Mouse (Mus musculus) gastrocnemius, postnatal 10 days (tissue): ENCODE data around the gene Clic4. TPM values are rescaled to one million over a fixed set of nuclear protein-coding genes. Genes with fewer than 3 reads are reported as not detected.
"Not testable (repeated sequence)": the region's sequence is repeated elsewhere in the genome, so short reads cannot be mapped to it uniquely, and the experiment has no call there.

ENCODE experiments used
- DNase-seq: peaks from one replicate; pipeline ENCODE4 v3.0.0; 2021; ENCODE audit warnings: mixed read lengths
- total RNA-seq, 2 experiments: library from RNA; stranded (reverse); gene quantifications; 2 replicates each; pipeline ENCODE4 v1.2.3; 2021

The Clic4 gene
- total RNA-seq, 2 experiments from 2014 or later, result 56.8 to 69.7 TPM

- no peak for DNase-seq
Measured at GRCm38 (mm10) chr4:135191185-135191584, 81.4 kb downstream of the Clic4 start.

DNA sequence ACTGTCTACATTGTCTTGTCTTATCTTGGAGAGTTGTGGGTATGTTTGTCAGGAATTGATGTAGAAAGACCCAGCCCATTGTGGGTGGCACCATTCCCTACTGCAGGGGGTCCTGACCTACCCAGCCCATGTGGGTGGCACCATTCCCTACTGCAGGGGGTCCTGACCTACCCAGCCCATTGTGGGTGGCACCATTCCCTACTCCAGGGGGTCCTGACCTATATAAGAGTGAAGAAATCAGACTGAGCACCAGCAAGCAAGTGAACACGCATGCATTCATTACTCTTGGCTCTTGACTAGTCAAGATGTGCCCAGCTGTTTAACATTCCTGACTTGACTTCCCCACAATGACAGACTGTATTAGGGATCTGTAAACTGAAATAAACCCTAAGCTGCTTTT is 82.2 kb downstream of the Clic4 start:
- DNase-seq, result no peak

DNA sequence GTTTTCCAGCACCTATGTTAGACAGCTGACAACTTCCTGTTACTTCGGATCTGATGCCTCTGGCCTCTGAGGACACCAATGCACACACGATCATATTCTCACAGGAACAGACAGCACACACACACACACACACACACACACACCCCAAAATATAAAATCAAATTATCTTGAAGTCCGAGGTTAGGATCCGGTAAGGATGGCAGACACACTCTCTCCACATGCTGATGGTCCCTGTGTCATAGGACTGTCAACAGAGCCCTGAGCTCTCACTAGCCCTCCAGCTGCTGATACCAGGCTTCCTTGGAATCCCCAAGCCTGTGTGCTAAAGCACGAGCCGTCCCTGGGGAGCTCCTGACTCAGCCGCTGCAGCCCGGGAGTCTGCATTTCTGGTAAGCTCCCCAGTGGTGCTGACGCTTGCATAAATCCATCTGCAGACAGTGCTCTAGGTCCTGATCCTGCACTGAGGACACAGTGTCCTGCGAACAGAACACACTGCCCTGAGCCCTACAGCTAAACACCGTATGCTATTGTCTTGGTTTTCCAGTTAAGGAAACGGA is 83.1 kb downstream of the Clic4 start:
- DNase-seq, result no peak

- not testable (repeated sequence) for DNase-seq
Measured at GRCm38 (mm10) chr4:135184277-135184676, 88.3 kb downstream of the Clic4 start.

GRCm38 (mm10) chr4:135181819-135182218 is 90.8 kb downstream of the Clic4 start:
- DNase-seq, result no peak

DNA sequence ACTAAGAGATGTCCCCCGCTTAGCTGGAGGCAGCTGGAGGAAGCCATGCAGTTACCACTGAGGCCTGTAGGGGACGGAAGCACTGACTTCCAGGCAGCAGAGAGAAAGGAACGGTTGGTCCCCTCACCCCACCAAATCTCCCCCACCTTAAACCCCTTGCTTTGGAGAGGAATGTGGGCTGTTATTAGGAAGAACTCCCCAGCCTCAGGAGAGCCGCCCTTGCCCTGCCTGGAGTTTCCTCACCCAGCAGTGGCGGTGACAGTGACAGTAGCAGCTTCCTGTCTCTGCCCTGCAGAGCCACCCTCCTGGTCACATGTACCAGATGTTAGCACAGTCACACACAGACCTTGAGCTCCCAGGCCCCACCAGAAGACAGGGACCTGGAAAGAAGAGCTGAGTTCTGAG is 93.5 kb downstream of the Clic4 start:
- DNase-seq, result peak; percentile 60

GRCm38 (mm10) chr4:135177568-135177967 is 95.0 kb downstream of the Clic4 start:
- DNase-seq, result no peak

DNA sequence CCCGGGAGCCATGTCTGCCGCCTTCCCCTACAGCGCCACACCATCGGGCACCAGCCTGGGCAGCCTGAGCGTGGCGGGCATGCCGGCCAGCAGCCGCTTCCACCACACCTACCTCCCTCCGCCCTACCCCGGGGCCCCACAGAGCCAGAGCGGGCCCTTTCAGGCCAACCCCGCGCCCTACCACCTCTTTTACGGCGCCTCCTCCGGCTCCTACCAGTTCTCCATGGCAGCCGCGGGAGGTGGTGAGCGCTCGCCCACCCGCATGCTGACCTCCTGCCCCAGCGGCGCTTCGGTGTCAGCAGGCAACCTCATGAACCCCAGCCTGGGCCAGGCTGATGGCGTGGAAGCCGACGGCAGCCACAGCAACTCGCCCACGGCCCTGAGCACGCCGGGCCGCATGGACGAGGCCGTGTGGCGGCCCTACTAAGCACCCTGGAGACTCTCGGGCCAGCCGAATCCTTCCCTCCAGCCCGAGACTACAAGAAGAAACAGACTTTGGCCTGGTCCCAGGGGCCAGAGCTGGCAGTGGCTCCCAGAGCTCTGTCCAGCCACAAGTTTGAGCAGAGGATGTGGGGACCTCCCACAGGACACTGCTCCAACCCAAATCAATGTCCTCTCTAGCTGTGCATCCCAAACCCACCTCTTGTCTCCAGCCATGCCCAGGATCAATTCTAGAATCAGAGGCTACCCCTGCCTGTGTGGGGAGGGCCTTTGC is 97.1 kb downstream of the Clic4 start:
- no peak for DNase-seq

DNA sequence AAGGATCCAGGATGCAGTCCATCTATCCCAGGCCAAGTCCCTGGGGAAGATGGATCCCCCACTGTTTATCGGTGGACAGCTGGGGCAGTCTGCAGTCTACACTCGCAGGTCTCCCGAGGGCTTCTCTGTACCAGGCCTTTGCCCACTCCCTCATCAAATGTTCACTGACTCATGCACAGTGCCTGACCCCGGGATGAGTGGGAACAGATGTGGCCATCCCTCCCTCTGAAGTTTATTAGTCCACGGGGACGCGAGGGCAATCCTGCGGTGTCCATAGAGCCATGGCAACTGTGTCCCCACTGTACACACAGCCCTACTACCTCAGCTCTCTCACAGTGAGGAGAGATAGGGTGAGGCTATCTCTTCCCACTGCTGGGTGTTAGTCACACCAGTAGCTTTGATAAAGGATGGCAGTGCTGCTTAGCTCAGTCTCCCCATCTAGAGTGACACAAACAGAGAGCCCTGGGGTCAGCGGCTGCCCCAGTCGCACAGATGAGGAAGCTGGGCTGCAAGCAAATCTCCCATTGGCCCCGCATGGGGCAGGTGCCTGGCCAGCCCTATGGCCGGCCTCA is 101.2 kb downstream of the Clic4 start:
- no peak for DNase-seq

DNA sequence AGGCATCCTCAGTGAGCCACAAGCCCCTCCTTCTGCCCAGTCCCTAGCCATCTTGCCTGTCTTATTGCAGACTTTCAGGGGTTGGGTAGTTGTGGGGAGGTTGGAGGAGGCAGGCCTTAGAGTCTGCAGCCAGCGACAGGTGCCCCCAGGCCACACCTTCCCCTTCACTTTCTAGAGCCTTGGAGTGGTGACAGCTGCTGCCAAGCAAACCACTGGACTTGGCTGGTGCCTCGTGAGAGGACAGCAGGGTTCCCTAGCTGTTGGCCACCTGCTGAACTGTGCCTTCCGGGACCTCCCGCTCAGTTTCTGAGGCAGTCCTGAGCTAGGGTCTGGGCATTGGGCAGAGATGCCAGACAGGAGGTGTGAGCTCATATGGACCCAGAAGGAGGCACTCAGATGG is 103.1 kb downstream of the Clic4 start:
- DNase-seq, result no peak

DNA sequence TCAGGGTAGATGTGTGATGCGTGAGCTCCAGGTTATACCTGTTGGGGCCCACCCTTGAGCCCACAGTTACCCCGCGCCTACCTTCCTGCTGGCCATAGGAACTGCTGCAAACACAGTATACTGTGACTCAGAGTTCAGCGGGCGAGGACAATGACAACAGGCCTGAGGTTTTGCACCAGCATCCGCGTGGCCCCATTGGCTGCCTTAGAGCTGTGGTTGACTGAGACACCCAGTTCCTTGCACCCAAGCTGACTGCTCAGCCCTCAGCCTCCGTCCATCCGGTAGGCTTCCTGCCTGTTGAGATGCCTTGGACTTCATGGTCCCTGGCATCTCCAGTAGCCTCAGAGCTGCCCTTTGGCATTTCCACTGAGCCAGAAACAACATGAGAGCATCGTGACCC is 103.5 kb downstream of the Clic4 start:
- DNase-seq, result no peak

GRCm38 (mm10) chr4:135167816-135168527 is 104.6 kb downstream of the Clic4 start:
- DNase-seq, result no peak

- DNase-seq, result no peak
Measured at GRCm38 (mm10) chr4:135166413-135167225, 106.0 kb downstream of the Clic4 start.

GRCm38 (mm10) chr4:135165761-135166160 is 106.9 kb downstream of the Clic4 start:
- no peak for DNase-seq

Other genes with a start within 250 kb of the Clic4 start
- 1 to 10 TPM in 1 of 2 experiments, under 1 TPM in 1; 0.23 to 1.2 TPM for gene Runx3, start 152.2 kb downstream of the Clic4 start, total RNA-seq
- gene Srrm1, start 80.5 kb upstream of the Clic4 start, total RNA-seq, result 100 to 1,000 TPM in 1 of 2 experiments, 10 to 100 TPM in 1; 74.6 to 107 TPM
- gene Ncmap, start 125.4 kb upstream of the Clic4 start, total RNA-seq, result 10 to 100 TPM in 1 of 2 experiments, 1 to 10 TPM in 1; 9.8 to 16.8 TPM
- 10 to 100 TPM in 1 of 2 experiments, 1 to 10 TPM in 1; 9.9 to 11.2 TPM for gene Rcan3, start 161.0 kb upstream of the Clic4 start, total RNA-seq
- not detected for gene Stpg1, start 222.0 kb upstream of the Clic4 start, total RNA-seq
- 1 to 10 TPM; 6.4 to 6.9 TPM for gene Nipal3, start 222.2 kb upstream of the Clic4 start, total RNA-seq